Mouse (Mus musculus) adrenal gland, adult (tissue): ENCODE measurements around the gene Afap1.

Experiments
- DNase-seq, 2 experiments: peaks; one replicate each; pipeline ENCODE4 v3.0.0; 2022 to 2023; ENCODE audit warnings: low spot score in 1 of 2; ENCODE audit not compliant: inconsistent age in 2 of 2

Gene Afap1

GRCm38 (mm10) chr5:36033531-36034426, 140.7 kb downstream of the Afap1 start:
- peak; percentile 33 to 82 for DNase-seq

GRCm38 (mm10) chr5:36039596-36039995, 146.5 kb downstream of the Afap1 start:
- DNase-seq: peak in 1 of 2 experiments; percentile 38

- peak; percentile 39 to 68 for DNase-seq
These were observed 147.5 kb downstream of the Afap1 start for GRCm38 (mm10) chr5:36040398-36041235.

GRCm38 (mm10) chr5:36041236-36041562, 148.1 kb downstream of the Afap1 start:
- DNase-seq: no peak

GRCm38 (mm10) chr5:36041756-36042155, 148.6 kb downstream of the Afap1 start:
- no peak for DNase-seq

- no peak for DNase-seq
These were observed 150.0 kb downstream of the Afap1 start for GRCm38 (mm10) chr5:36043154-36043553.
